Mouse (Mus musculus): ENCODE data around the gene Gpr19.
A peak's percentile ranks its signal among the peaks of the same experiment; 100 is the strongest.

Gene Gpr19

GRCm38 (mm10) chr6:134898095-134898965 lies at the start of gene Gpr19:
TSS of gene Gpr19 (minus strand) at chr6:134898578.
- peak; percentile 90 for DNase-seq

GRCm38 (mm10) chr6:134947311-134948087 lies 49.1 kb upstream of the Gpr19 start:
- DNase-seq: peak; percentile 61 to 84

GRCm38 (mm10) chr6:134946858-134947257 lies 48.5 kb upstream of the Gpr19 start:
- no peak for DNase-seq

- DNase-seq: no peak
Observed at GRCm38 (mm10) chr6:134946054-134946453, 47.7 kb upstream of the Gpr19 start.

- no peak for DNase-seq
Observed at GRCm38 (mm10) chr6:134943759-134944407, 45.5 kb upstream of the Gpr19 start.

GRCm38 (mm10) chr6:134939781-134940180 lies 41.4 kb upstream of the Gpr19 start:
- DNase-seq: no peak

- DNase-seq: no peak
Observed at GRCm38 (mm10) chr6:134934305-134934704, 35.9 kb upstream of the Gpr19 start.

- no peak for DNase-seq
Observed at GRCm38 (mm10) chr6:134933207-134933558, 34.8 kb upstream of the Gpr19 start.

- DNase-seq: no peak
Observed at GRCm38 (mm10) chr6:134932486-134933206, 34.3 kb upstream of the Gpr19 start.

GRCm38 (mm10) chr6:134931146-134931545 lies 32.8 kb upstream of the Gpr19 start:
- no peak for DNase-seq

GRCm38 (mm10) chr6:134930383-134930782 lies 32.0 kb upstream of the Gpr19 start:
- no peak for DNase-seq

- no peak for DNase-seq
Observed at GRCm38 (mm10) chr6:134929926-134930325, 31.5 kb upstream of the Gpr19 start.

GRCm38 (mm10) chr6:134928889-134929310 lies 30.5 kb upstream of the Gpr19 start:
- peak in 1 of 2 experiments; percentile 28 for DNase-seq

GRCm38 (mm10) chr6:134928096-134928888 lies 29.9 kb upstream of the Gpr19 start:
- peak; percentile 91 to 94 for DNase-seq

GRCm38 (mm10) chr6:134927595-134928095 lies 29.3 kb upstream of the Gpr19 start:
- no peak for DNase-seq

GRCm38 (mm10) chr6:134926803-134927594 lies 28.6 kb upstream of the Gpr19 start:
- peak in 1 of 2 experiments; percentile 52 for DNase-seq

- no peak for DNase-seq
Observed at GRCm38 (mm10) chr6:134926338-134926705, 27.9 kb upstream of the Gpr19 start.

- no peak for DNase-seq
Observed at GRCm38 (mm10) chr6:134925673-134926337, 27.4 kb upstream of the Gpr19 start.

- DNase-seq: no peak
Observed at GRCm38 (mm10) chr6:134924262-134924661, 25.9 kb upstream of the Gpr19 start.

- no peak for DNase-seq
Observed at GRCm38 (mm10) chr6:134923670-134924069, 25.3 kb upstream of the Gpr19 start.
